Mouse (Mus musculus) embryonic fibroblast, embryonic 13.5 days (primary cell): ENCODE results near the gene Olfr508.

Source experiments
- CTCF ChIP-seq: IDR thresholded peaks from 2 replicates; pipeline ENCODE4 v1.5.1; 2011; ENCODE audit warnings: mild to moderate bottlenecking, control low read depth, low read length, moderate library complexity, borderline replicate concordance; ENCODE audit not compliant: insufficient read depth
- POLR2A ChIP-seq: IDR thresholded peaks from 2 replicates; pipeline ENCODE4 v1.6.1; 2011; ENCODE audit warnings: low read depth, mild to moderate bottlenecking, control low read depth, low read length, moderate library complexity

DNA sequence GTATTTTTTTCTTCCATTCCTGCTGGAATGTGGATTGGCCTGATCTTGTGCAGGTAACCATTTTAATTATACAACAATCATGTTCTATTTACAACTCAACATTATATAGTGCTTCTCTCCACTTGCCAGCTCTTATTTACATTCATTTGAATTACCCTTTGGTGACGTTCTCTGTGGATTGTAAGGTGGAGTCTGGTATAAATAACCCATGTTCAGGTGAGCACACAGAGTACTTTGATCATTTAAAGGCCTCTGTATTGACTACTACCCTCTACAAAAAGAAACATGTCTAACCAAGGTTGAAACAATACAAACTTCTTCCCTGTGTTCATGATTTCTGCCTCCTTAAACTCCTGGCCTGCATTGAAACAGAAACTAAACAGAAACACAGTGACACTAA is 41.3 kb downstream of the Olfr508 start:
- TF ChIP-seq CTCF: no peak
- no peak for TF ChIP-seq POLR2A
